In genomic region chr10:42994331-42994782, GRCm38 (mm10) we compare ENCODE assay signal across 9 mouse cellular contexts.
DNase-seq lines count a peak whose midpoint lies in the region; ATAC-seq lines count a peak whose summit lies in the region.
"Had no signal": no experiment of that assay in that cellular context is flagged by ENCODE, and none has a peak within 500 bp of the region (broad histone marks: within the 10 kb centered on the region; RNA-seq: fewer than 3 reads in every experiment).

No protein-coding gene starts in this region.

- 27% methylated on average over 13 of the region's 13 CpGs for WGBS in forebrain, embryonic 10.5 days
- WGBS in forebrain, embryonic 12.5 days: 30% methylated on average over 13 of the region's 13 CpGs
- WGBS in limb, embryonic 10.5 days: 20% methylated on average over 13 of the region's 13 CpGs

- H3K27ac ChIP-seq in forebrain, embryonic 10.5 days: peak overlapping the region; percentile 51; the same call in 1 of the 2 replicates
- no peak overlapping the region for H3K27ac ChIP-seq in forebrain, embryonic 12.5 days
- H3K27ac ChIP-seq in limb, embryonic 10.5 days: peak overlapping the region; percentile 32
- H3K27ac ChIP-seq: macrophage had no signal

- DNase-seq in forebrain, embryonic 10.5 days (ENCODE audit: extremely low spot score, low spot score): no peak
- DNase-seq in cerebellum, adult 11 months: peak; percentile 27
- DNase-seq in gastrocnemius, postnatal 14 days: peak; percentile 65
- DNase-seq in limb, embryonic 10.5 days (ENCODE audit: low spot score): no peak
- DNase-seq in adrenal gland, adult 18-20 months (ENCODE audit: low spot score in 2 of 2): no peak

- H3K4me2 ChIP-seq in forebrain, embryonic 12.5 days: no peak overlapping the region

- H3K36me3 ChIP-seq in forebrain, embryonic 10.5 days (replicated peaks): no peaks in the 10 kb centered on the region
- H3K36me3 ChIP-seq in forebrain, embryonic 12.5 days (replicated peaks): no peaks in the 10 kb centered on the region
- H3K36me3 ChIP-seq in limb, embryonic 10.5 days: no peaks in the 10 kb centered on the region

- H3K9ac ChIP-seq in forebrain, embryonic 12.5 days: no peak overlapping the region

- H3K27me3 ChIP-seq in forebrain, embryonic 10.5 days (ENCODE audit: poor library complexity, severe bottlenecking): peaks cover 48% of the 10 kb centered on the region
- H3K27me3 ChIP-seq in forebrain, embryonic 12.5 days: peaks cover 33% of the 10 kb centered on the region
- H3K27me3 ChIP-seq in limb, embryonic 10.5 days (ENCODE audit: low read depth, poor library complexity, severe bottlenecking): peaks cover 23% of the 10 kb centered on the region

- H3K9me3 ChIP-seq in forebrain, embryonic 10.5 days: no peaks in the 10 kb centered on the region
- no peaks in the 10 kb centered on the region for H3K9me3 ChIP-seq in forebrain, embryonic 12.5 days
- no peaks in the 10 kb centered on the region for H3K9me3 ChIP-seq in limb, embryonic 10.5 days (replicated peaks)

- no peak for ATAC-seq in forebrain, embryonic 12.5 days (ENCODE audit: low FRiP score)
- ATAC-seq in megakaryocyte progenitor cell, adult 5-6 weeks (replicated peaks; ENCODE audit: poor library complexity): no peak
- ATAC-seq in CD4-positive, CD25-positive, alpha-beta regulatory T cell, adult 4 months: no peak

- H3K4me3 ChIP-seq in forebrain, embryonic 10.5 days: peak overlapping the region; percentile 6; the same call in 1 of the 2 replicates
- H3K4me3 ChIP-seq in forebrain, embryonic 12.5 days (replicated peaks): no peak overlapping the region
- peak overlapping the region; percentile 24 for H3K4me3 ChIP-seq in limb, embryonic 10.5 days

- intact Hi-C loops in gastrocnemius, postnatal 14 days (cut with DNase I; ENCODE audit: low total_unique reads): loop anchor here (10.0 kb wide), 1 partner anchor 180 kb away; the partner anchor contains the start of genes 9030612E09Rik and Sobp

- H3K4me1 ChIP-seq in forebrain, embryonic 10.5 days: peaks cover 47% of the 10 kb centered on the region
- H3K4me1 ChIP-seq in forebrain, embryonic 12.5 days: peaks cover 19% of the 10 kb centered on the region
- peaks cover 46% of the 10 kb centered on the region for H3K4me1 ChIP-seq in limb, embryonic 10.5 days

Comparison
In these comparisons a context has a peak if more than half of its experiments do, and no peak if none do; other contexts are left out.
1. DNase-seq: peak in cerebellum, adult 11 months (single experiment) and gastrocnemius, postnatal 14 days (single experiment); none in forebrain, embryonic 10.5 days (single experiment), limb, embryonic 10.5 days (single experiment) and adrenal gland, adult 18-20 months (0 of 2).